Mouse (Mus musculus): Measurements from ENCODE around the gene Atp10b.

Atp10b gene

DNA sequence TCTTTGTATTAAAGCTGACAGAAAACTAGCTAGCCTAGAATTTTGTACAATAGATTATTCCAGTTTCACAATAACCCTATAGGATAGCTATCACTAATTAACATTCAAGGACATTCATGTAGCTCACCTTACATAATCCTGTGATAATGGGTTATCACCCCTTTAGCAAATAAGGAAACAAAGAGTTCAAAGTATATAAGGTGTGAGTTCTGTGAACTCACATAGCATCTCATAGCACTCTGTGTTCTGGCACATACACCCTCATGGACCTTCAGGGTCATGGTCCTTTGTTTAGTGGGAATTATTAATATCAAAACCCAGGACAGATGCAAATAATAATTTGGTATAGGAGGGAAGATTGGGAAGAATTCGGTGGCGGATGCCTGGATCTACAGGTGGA lies 50.4 kb downstream of the Atp10b start:
- CTCF ChIA-PET, result no interaction called here

DNA sequence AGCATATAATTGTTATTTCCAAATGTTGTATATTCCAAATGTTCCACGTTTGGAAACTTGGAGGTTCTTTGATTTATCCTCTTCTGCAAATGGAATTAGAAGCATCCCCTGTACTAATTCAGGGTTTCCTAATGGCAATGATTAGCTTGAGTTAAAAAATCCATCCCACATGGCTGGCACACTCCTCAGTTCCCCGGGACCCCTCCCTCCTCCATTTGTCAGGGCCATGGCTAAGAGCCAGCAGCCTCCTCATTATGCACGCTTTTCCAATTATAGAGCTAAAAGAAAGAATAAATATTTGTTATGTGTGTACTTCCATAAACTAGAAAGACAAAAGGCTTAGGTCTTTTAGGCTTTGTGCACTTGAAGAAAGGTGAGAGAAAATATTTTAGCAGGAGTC lies 53.9 kb downstream of the Atp10b start:
- CTCF ChIA-PET, result no interaction called here

DNA sequence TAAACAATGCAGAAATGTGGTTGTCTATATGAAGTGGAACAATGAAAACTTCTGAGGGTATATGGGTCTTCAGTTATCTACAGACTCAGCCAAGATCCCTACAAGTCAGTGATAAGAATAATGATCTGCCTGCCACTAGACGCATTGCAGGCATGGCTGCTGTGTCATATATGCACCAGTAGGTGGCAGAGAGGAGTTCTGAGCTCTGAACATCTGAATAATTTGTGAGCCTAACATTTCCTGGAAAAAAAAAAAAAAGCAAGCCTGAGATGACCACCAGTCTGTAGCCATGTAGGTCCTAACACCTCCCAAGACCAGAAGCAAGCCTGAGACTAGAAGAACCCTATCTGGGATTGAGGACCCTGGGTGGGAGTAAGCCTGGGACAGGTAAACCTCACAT lies 63.5 kb downstream of the Atp10b start:
- CTCF ChIA-PET, result interaction anchor here (0.7 kb wide), 1 partner anchor 16 kb away, joined by 4 read pairs; no protein-coding TSS in a partner anchor

DNA sequence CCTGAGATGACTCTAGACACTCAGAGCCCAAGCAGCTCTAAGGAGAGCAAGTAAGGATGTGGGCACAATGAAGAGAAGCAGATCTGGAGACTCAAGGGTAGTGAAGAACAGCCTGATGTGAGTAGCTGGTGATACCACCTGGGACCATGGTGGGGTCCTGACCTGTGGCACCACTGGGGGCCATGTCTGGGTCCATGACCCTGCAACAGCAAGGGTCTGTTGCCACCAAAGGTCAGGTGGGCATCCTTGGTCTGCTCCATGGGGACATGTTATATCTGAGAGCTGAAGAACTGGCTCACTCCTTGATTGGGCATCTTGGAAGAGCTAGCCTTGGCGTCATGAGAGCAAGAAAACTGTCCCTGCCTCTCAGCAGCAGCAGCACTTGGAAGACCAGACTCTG lies 64.1 kb downstream of the Atp10b start:
- CTCF ChIA-PET, result interaction anchor here (0.7 kb wide), 1 partner anchor 15 kb away, joined by 4 read pairs; no protein-coding TSS in a partner anchor

DNA sequence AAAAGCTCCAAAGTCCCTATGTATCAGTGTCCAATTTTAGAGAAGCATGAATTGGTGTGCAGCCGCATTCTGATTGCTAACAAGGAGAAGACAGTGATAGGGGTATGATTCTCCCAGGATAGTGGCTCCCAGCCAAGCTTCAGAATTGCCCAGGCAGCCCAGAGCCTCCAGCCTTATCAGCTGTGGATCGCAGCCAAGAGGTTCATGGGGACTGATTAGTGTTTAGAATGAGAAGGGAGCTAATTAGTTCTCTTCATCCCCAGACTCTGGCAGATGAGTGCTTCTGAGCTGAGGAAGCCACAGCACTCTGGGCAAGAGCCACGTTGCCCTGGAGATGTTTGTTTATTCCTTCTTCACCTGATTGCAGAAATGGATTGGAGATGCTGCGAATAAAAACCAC lies 67.3 kb downstream of the Atp10b start:
- CTCF ChIA-PET, result interaction anchor here (0.5 kb wide), 1 partner anchor 149 kb away, joined by 6 read pairs; no protein-coding TSS in a partner anchor

DNA sequence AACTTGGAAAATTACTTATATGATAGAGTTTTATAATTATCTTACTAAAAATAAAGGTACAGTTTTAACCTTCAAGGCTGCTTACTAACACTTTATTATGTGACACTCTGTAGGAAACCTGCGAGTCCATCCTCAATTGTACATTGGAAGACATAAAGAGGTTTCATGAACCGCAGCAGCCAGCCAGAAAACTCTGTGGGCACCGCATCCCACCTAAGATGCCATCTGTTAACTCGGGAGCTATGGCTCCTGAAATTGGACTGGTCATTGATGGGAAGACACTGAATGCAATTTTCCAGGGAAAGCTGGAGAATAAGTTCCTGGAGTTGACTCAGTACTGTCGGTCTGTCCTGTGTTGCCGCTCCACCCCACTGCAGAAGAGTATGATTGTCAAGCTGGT lies 80.6 kb downstream of the Atp10b start:
- CTCF ChIA-PET, result no interaction called here

DNA sequence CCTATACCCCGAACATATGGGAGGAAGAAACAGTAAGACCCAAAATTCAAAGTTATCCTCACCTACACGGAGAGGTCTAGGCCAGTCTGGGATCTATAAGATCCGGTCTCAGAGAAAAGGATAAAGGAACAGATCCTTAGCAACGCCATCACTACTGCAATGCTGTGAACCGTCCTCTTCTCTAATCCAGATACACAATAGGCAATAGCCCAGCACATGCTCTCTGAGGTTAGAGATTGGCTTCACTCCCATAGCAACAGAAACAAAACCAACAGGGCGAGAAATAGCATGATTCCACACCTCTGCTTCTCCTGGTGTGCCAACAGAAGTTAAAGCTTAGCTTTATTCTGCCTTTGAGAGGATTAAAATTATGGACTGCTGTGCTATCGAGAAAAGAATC lies 82.4 kb downstream of the Atp10b start:
- CTCF ChIA-PET, result no interaction called here

DNA sequence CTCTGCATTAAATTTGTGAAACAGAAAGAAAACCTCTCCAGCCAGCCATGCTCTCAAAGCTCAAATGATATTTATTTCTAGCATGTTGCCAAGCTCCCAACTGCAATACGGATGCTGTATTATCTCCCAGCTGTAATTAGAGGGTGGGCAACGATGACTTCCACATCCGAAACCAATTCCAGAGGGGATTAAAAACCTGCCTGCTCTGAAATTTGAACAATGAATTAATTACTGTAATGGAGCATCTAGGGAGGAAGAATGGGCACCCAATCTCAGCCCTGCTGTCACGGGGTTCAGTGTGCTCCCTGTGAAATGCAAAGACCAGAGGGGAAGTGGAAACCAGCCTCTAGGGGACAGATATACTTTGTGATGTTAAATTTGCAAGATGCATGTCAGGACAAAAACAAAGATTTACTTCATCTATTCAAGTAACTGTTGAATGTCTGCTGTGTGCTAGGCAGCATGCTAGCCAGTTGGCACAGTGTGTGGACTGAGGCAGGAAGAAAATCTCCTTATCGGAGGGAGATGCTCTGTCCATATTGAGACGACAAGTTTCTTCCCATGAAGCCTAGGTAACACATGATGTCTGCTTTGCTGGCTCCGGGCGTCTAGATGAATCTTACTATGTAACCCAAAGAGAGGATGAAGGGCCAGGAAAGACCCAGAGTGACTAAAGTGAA lies 86.8 kb downstream of the Atp10b start:
- CTCF ChIA-PET, result no interaction called here

DNA sequence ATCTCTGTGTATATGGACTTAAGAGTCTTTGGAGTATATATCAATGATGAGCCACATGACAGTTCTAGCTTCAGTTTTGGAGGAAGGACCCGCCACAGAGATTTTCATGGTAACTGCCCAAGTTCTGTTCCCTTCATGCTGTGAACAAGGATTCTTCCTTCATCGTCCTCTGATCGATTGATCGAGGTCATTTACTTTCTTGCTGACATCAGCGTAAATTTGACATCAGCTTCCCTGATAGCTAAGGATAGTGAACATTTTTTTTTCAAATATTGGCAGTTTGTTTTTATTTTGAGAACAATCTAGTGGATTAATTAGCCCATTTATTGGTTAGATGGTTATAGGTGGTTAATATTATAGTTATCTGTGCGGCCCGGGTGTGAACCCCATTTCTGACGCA lies 90.1 kb downstream of the Atp10b start:
- CTCF ChIA-PET, result no interaction called here

DNA sequence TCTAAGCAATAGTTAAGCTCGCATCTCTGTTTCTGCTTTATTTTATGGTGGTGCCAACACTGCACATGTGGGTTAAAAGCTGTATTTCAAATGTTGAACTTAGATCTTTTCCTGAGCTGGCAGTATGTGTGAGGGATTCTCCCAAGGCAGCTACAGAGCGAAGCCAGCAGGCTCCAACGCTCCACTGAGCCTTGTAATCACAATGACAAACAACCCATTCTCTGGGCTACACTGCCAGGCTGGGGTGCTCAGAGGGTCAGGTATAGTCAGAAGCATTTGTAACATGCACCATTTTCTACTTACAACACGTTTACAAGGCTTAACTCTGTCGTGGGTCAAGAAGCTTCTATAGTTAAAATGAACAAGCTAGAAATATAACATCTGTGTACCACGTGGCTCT lies 103.4 kb downstream of the Atp10b start:
- CTCF ChIA-PET, result interaction anchor here (0.7 kb wide), 1 partner anchor 20 kb away, joined by 5 read pairs; no protein-coding TSS in a partner anchor

DNA sequence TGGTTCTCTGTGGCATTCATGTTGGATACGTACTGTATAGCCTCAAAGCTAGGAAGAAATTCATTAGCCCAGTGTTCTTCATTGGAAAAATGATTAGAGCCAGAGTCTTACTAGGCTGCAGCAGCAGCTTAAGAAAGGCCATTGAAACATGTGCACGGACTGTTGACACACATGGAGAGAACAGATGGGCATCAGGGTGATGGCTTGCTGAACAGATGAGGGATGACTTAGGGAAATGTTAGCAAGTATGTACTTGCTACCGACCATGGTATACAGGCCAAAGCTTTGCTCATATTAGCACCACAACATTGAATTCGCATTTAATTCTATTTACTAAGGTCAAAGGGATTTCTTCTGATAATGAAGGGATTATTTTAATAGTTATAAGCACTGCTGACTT lies 105.6 kb downstream of the Atp10b start:
- CTCF ChIA-PET, result no interaction called here

DNA sequence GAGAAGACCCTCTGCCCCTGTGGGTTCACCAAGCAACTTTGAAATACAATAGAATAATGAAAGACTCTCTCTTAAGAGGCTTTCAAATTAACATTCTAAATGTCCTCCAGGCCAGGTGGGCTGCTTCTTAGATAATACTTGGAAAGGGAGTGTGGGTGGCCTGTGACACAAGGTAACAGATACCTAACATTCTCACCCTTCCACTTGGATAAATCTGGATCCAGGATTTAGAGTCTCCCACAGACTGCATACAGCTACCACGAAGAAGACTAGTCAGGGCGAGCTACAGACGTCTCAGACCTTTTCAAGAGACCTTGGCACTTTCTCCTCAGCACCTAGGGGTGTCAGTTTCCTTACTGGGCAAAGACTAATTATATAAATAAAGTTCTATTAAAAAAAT lies 107.6 kb downstream of the Atp10b start:
- CTCF ChIA-PET, result no interaction called here

DNA sequence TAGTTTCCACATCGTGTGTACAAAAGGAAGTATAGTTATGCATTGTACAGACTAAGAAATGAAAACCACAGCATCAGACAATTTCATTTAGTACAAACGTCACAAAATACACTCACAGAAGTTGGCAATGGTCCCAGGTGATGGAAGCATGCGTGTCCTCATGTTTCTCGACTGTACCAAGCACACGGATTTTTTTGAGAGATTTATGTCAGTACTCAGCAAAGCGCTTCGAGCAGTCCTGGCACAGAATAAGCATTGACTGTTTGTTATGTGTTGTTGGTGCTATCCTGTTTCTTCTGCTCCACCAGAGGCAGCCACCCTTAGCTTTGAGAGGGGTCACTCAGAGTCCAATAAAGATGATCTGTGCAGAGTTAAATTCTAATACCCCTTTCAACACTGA lies 108.1 kb downstream of the Atp10b start:
- CTCF ChIA-PET, result interaction anchor here (0.6 kb wide), 1 partner anchor 33 kb away, joined by 11 read pairs; no protein-coding TSS in a partner anchor

DNA sequence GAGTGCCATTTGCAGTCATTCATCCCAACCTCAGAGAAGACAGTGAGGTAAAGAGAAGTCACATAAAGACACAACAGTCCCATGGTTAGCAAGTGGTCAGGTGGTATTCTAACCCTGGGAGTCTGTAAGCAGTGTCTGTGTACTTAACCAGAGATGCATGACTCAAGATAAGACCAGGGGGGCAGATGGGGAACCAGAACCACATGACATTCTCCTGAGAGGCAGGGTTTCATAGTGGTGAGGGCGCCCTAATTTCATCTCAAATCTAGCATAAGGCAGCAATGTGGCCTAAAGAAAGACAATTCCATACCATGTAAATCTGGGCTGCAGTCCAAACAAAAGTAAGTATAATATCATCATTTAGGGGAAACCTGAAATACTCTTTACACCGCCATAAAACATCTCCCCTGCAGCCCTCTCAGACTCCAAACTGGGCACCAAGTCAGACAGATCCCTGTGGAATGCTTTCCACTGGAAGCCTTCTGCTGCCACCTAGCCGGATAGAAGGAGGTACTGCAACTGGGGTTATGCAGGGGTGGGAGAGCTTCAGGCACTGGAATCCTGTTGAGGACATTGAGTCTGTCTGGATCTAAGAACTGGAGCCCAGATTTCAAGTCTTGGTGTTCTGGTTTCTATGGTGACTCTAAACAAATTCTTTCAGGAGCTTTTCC lies 114.0 kb downstream of the Atp10b start:
- CTCF ChIA-PET, result no interaction called here

DNA sequence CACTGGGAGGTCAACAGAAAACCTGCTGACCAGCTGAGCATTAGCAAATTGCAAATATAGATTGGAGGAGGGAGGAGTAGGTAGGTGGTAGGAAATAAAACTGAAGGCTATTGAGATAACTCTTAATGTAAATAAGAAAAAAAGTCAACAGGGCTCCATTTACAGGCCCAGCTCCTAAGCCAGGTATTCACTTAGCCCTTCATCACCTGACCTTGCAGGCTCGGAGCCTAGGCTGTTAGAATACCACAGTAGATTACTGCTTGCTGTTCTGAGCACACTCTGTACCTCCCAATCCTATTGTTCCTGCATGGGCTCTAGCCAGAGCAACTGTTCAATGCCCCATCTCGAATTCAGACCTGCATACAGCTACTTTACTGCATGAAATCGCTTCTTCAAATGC lies 117.8 kb downstream of the Atp10b start:
- CTCF ChIA-PET, result no interaction called here

DNA sequence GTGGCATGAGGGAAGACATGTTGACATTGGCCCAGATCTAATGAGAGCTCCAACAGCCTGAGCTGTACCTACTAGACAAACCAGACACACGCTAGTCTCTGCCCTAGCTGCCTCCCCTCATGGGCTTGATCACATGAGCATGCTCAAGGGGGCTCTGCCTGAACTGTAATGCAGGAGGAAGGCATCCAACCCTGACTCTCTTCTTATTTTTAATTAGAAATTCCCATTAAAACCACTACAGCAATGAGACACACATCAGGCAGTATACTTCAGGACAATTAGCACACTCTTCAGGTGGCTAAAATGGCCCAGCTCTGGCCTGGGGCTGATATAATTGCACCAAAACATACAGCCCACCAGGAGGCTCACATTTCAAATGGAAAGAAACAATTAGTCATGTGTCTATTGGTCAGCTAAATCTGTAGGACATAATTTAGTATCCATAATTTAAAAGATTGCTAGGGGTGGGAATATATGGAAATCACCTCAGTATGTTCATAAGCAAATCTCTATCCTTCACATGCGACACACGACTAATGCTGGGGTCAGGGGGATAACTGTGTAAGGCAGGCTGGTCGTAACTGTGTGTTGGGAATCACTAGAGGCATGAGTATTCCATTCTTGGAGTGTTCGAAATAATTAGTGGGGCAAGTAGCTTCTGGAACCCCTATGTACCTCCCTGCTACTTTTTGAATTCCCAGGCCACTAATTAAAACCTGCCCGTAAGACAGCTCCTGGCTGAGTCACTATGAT lies 120.0 kb downstream of the Atp10b start:
- CTCF ChIA-PET, result no interaction called here

DNA sequence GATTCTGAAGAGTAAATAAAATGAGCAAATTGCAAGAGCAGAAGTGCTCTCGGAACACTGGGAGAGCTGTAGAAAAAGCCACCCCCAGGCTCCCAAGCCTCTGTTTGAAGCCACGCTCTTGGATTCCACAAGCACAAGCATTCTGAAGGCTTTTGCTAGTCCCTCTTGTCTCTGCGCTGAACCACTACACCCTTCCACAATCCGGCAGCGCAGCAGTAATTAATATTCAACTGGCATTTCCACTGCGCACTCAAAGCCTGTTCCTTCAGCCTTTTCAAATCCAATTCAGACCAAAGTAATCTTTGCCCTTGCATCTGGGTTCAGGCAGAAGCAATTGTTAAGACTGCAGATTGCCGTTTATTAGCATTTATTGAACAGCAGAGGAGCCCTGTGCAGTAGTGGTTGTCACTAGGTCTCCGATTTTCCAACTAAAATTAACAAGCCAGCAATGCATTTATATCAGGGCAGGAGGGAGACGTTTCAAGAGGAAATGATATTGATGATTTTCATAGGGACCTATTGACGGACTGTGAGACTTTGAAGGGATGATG lies 120.7 kb downstream of the Atp10b start:
- CTCF ChIA-PET, result no interaction called here

DNA sequence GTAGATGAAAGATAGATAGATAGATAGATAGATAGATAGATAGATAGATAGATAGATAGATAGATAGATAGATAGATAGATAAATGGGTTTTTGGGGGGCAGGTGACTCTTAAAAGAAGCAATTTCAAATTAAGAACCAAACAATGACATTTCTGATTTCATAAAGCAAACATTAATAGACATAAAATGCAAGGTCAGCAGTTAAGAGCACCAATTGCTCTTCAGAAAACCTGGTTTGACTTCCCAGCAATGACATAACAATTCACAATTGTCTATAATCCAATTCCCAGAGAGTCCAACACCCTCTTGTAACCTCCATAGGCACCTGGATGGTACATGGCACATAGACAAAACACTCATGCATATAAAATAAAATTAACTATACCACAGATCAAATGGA lies 124.2 kb downstream of the Atp10b start:
- CTCF ChIA-PET, result interaction anchor here (0.7 kb wide), 1 partner anchor 18 kb away, joined by 3 read pairs; no protein-coding TSS in a partner anchor

DNA sequence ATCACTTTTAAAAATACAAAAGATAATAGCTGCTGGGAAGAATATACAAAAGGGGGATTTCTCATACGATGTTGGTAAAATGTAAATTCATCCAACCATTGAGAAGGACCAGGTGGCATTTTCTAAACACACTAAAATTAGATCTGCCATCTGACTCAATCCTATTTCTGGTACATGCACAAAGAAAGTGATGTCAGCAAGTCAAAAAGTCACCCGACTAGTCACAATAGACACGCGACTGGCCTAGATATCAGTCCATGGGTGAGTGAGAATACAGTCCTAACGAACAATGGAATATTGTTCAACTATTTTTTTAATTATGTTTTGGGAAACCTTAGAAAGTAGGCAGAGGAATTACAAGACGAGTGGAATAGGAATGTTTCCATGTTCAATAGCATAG lies 147.9 kb downstream of the Atp10b start:
- CTCF ChIA-PET, result no interaction called here

DNA sequence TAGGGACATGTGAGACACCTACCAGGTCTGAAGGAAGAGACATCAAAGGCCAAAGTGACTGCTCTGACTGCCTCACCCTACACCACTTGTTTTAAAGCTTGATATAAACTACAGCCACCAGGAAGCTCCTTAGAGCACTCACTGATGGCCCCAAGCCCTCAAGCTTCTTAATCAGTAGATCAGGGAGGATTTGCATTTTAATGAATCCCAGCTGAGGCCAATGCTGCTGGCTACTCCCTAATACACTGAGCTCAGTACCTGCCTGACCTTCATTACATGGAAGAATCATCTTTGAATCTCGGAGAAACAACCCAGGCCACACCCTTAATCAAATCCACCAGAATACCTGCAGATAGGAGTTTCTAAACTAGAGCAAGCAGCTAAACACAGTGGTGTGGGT lies 161.3 kb downstream of the Atp10b start:
- CTCF ChIA-PET, result no interaction called here

Measured in spleen, embryonic (tissue).